Mouse (Mus musculus): Measurements from ENCODE around the gene Cnbp. TPM values are rescaled to one million over a fixed set of nuclear protein-coding genes. Genes with fewer than 3 reads are reported as not detected.
A peak's percentile ranks its signal among the peaks of the same experiment; 100 is the strongest.

Cnbp gene
- total and polyA plus RNA-seq, 3 experiments = 201 to 879 (median 652) TPM

GRCm38 (mm10) chr6:87853446-87853845 lies 2.5 kb upstream of the Cnbp start:
- no peak overlapping the region for H3K9ac ChIP-seq (ENCODE audit: control insufficient read depth, low read depth, low read length, poor library complexity, severe bottlenecking)
- peaks cover 4 to 8% of the 10 kb centered on the region in 2 experiments; a peak in 3 of 4 replicates for H3K4me1 ChIP-seq (ENCODE audit: control insufficient read depth in 1 of 2, insufficient read depth in 2 of 2, low read length in 2 of 2)
- TF ChIP-seq TBP (IDR thresholded peaks at IDR 0.05; ENCODE audit: low read depth, low read length) (no peak), MAZ (IDR thresholded peaks at IDR 0.05; ENCODE audit: low read depth, low read length) (no peak), RCOR1 (IDR thresholded peaks at IDR 0.05; ENCODE audit: low read depth, low read length) (no peak), MXI1 (IDR thresholded peaks at IDR 0.05; ENCODE audit: low read depth, low read length) (no peak), USF2 (IDR thresholded peaks at IDR 0.05; ENCODE audit: borderline replicate concordance in 1 of 2, insufficient read depth in 1 of 2, low read depth in 1 of 2, low read length in 2 of 2) (no peak), MEF2A (IDR thresholded peaks at IDR 0.05; ENCODE audit: extremely low read depth, insufficient replicate concordance, low read depth, low read length, poor library complexity, severe bottlenecking) (no peak), MAX (IDR thresholded peaks at IDR 0.05; ENCODE audit: low read length) (no peak), CHD1 (IDR thresholded peaks at IDR 0.05; ENCODE audit: low read depth, low read length) (no peak)
- peaks cover 25% of the 10 kb centered on the region for H3K79me2 ChIP-seq (ENCODE audit: control insufficient read depth, insufficient read depth, low read length, poor library complexity)
- H3K9me3 ChIP-seq (replicated peaks; ENCODE audit: insufficient read depth, low read length) = no peaks in the 10 kb centered on the region
- no peak overlapping the region for H3K4me3 ChIP-seq (ENCODE audit: control insufficient read depth in 1 of 2, insufficient read depth in 1 of 2, low read depth in 2 of 2, low read length in 2 of 2)
- no peak overlapping the region for H3K27ac ChIP-seq (ENCODE audit: control insufficient read depth, low read depth, low read length)
- peaks cover 2 to 8% of the 10 kb centered on the region in 2 experiments; a peak in 3 of 4 replicates for H3K27me3 ChIP-seq (ENCODE audit: control insufficient read depth in 1 of 2, insufficient read depth in 2 of 2, low read length in 2 of 2)
- DNase-seq (ENCODE audit: low read depth, low spot score) = peak; percentile 35
- H3K36me3 ChIP-seq (ENCODE audit: control insufficient read depth in 1 of 2, insufficient read depth in 2 of 2, low read length in 2 of 2) = peaks cover 8 to 9% of the 10 kb centered on the region in 2 experiments

GRCm38 (mm10) chr6:87851871-87852270 lies 965 bp upstream of the Cnbp start:
- peaks cover 0 to 2% of the 10 kb centered on the region in 2 experiments; a peak in 1 of 4 replicates for H3K27me3 ChIP-seq (ENCODE audit: control insufficient read depth in 1 of 2, insufficient read depth in 2 of 2, low read length in 2 of 2)
- H3K27ac ChIP-seq (ENCODE audit: control insufficient read depth, low read depth, low read length) = no peak overlapping the region
- H3K9ac ChIP-seq (ENCODE audit: control insufficient read depth, low read depth, low read length, poor library complexity, severe bottlenecking) = no peak overlapping the region
- peak; percentile 31 for DNase-seq (ENCODE audit: low read depth, low spot score)
- peaks cover 4 to 12% of the 10 kb centered on the region in 2 experiments; a peak in 3 of 4 replicates for H3K4me1 ChIP-seq (ENCODE audit: control insufficient read depth in 1 of 2, insufficient read depth in 2 of 2, low read length in 2 of 2)
- TF ChIP-seq NELFE (IDR thresholded peaks at IDR 0.05; ENCODE audit: low read depth, low read length) (no peak), TCF12 (IDR thresholded peaks at IDR 0.05; ENCODE audit: low read depth, low read length) (no peak)
- no peaks in the 10 kb centered on the region for H3K9me3 ChIP-seq (replicated peaks; ENCODE audit: insufficient read depth, low read length)
- H3K4me3 ChIP-seq (ENCODE audit: control insufficient read depth in 1 of 2, insufficient read depth in 1 of 2, low read depth in 2 of 2, low read length in 2 of 2) = peak overlapping the region in 1 of 2 experiments; percentile 73; a peak in 1 of 4 replicates
- peaks cover 19 to 25% of the 10 kb centered on the region in 2 experiments for H3K36me3 ChIP-seq (ENCODE audit: control insufficient read depth in 1 of 2, insufficient read depth in 2 of 2, low read length in 2 of 2)
- peaks cover 41% of the 10 kb centered on the region for H3K79me2 ChIP-seq (ENCODE audit: control insufficient read depth, insufficient read depth, low read length, poor library complexity)

GRCm38 (mm10) chr6:87850155-87850899 lies 579 bp downstream of the Cnbp start:
- peak overlapping the region; percentile 96 for H3K9ac ChIP-seq (ENCODE audit: control insufficient read depth, low read depth, low read length, poor library complexity, severe bottlenecking)
- H3K27me3 ChIP-seq (ENCODE audit: control insufficient read depth in 1 of 2, insufficient read depth in 2 of 2, low read length in 2 of 2) = no peaks in the 10 kb centered on the region
- DNase-seq (ENCODE audit: low read depth, low spot score) = peak; percentile 70
- peaks cover 4 to 14% of the 10 kb centered on the region in 2 experiments; a peak in 3 of 4 replicates for H3K4me1 ChIP-seq (ENCODE audit: control insufficient read depth in 1 of 2, insufficient read depth in 2 of 2, low read length in 2 of 2)
- H3K36me3 ChIP-seq (ENCODE audit: control insufficient read depth in 1 of 2, insufficient read depth in 2 of 2, low read length in 2 of 2) = peaks cover 33 to 40% of the 10 kb centered on the region in 2 experiments
- H3K79me2 ChIP-seq (ENCODE audit: control insufficient read depth, insufficient read depth, low read length, poor library complexity) = peaks cover 54% of the 10 kb centered on the region
- H3K27ac ChIP-seq (ENCODE audit: control insufficient read depth, low read depth, low read length) = peak overlapping the region; percentile 88
- H3K9me3 ChIP-seq (replicated peaks; ENCODE audit: insufficient read depth, low read length) = no peaks in the 10 kb centered on the region
- TF ChIP-seq ZC3H11A (IDR thresholded peaks at IDR 0.05; ENCODE audit: low read depth, low read length) = no peak
- peak; percentile 6; the same call in 1 of the 2 replicates for TF ChIP-seq MAZ (IDR thresholded peaks at IDR 0.05; ENCODE audit: low read depth, low read length)
- no peak for TF ChIP-seq BHLHE40 (IDR thresholded peaks at IDR 0.05; ENCODE audit: borderline replicate concordance, low read depth, low read length)
- no peak for TF ChIP-seq E2F4 (IDR thresholded peaks at IDR 0.05; ENCODE audit: borderline replicate concordance, low read depth, low read length)
- TF ChIP-seq CHD1 (IDR thresholded peaks at IDR 0.05; ENCODE audit: low read depth, low read length) = 0 out of 2 replicates have a peak, but pooled peaks have one; percentile 1
- 0 out of 6 replicates have a peak, but pooled peaks of 1 of the 3 experiments have one; percentile 0 for TF ChIP-seq CTCF (IDR thresholded peaks at IDR 0.05 in 2 of 3, conservative IDR thresholded peaks at IDR 0.05 in 1 of 3; ENCODE audit: control insufficient read depth in 1 of 3, insufficient read depth in 1 of 3, low read depth in 2 of 3, low read length in 3 of 3, poor library complexity in 1 of 3, severe bottlenecking in 1 of 3)
- no peak for TF ChIP-seq SMC3 (IDR thresholded peaks at IDR 0.05; ENCODE audit: low read depth, low read length)
- TF ChIP-seq MEF2A (IDR thresholded peaks at IDR 0.05; ENCODE audit: extremely low read depth, insufficient replicate concordance, low read depth, low read length, poor library complexity, severe bottlenecking) = no peak
- no peak for TF ChIP-seq MXI1 (IDR thresholded peaks at IDR 0.05; ENCODE audit: low read depth, low read length)
- no peak for TF ChIP-seq RAD21 (IDR thresholded peaks at IDR 0.05; ENCODE audit: low read depth, low read length)
- TF ChIP-seq MYC (IDR thresholded peaks at IDR 0.05; ENCODE audit: low read depth, low read length) = no peak
- no peak for TF ChIP-seq MAFK (IDR thresholded peaks at IDR 0.05; ENCODE audit: borderline replicate concordance, low read depth, low read length)
- no peak for TF ChIP-seq CHD2 (IDR thresholded peaks at IDR 0.05; ENCODE audit: low read length)
- no peak for TF ChIP-seq UBTF (IDR thresholded peaks at IDR 0.05; ENCODE audit: borderline replicate concordance, insufficient read depth, low read depth, low read length)
- TF ChIP-seq POLR2AphosphoS2 (IDR thresholded peaks at IDR 0.05; ENCODE audit: low read length) = no peak
- H3K4me3 ChIP-seq (ENCODE audit: control insufficient read depth in 1 of 2, insufficient read depth in 1 of 2, low read depth in 2 of 2, low read length in 2 of 2) = peak overlapping the region; percentile 79 to 91

Data from MEL (cell line).